Mouse (Mus musculus): ENCODE results near the gene Nyx. TPM values are rescaled to one million over a fixed set of nuclear protein-coding genes. Genes with fewer than 3 reads are reported as not detected.

The Nyx gene
- polyA plus RNA-seq, 1 experiment from 2014 or later: 0.04 TPM

GRCm38 (mm10) chrX:13484447-13484846, 18.5 kb downstream of the Nyx start:
- no peak overlapping the region for H3K4me2 ChIP-seq
- no peak overlapping the region for H3K4me3 ChIP-seq (ENCODE audit: low read depth, low read length)
- H3K27me3 ChIP-seq (ENCODE audit: control insufficient read depth, insufficient read depth, low read length): peaks cover 4% of the 10 kb centered on the region
- no peak overlapping the region for H3K27ac ChIP-seq (ENCODE audit: low read depth, low read length)
- no peaks in the 10 kb centered on the region for H3K36me3 ChIP-seq (ENCODE audit: control insufficient read depth, insufficient read depth, low read length)
- H3K4me1 ChIP-seq (ENCODE audit: control insufficient read depth, insufficient read depth, low read length): no peaks in the 10 kb centered on the region
- H3K9me3 ChIP-seq (ENCODE audit: control insufficient read depth, low read length): no peaks in the 10 kb centered on the region
- no peak for ATAC-seq (ENCODE audit: low FRiP score)
- no peak overlapping the region for H3K9ac ChIP-seq (ENCODE audit: low read length)
- DNase-seq (ENCODE audit: low spot score, missing footprints): no peak

- Histone ChIP-seq H3K27ac (ENCODE audit: low read depth, low read length) (no peak overlapping the region), H3K9ac (ENCODE audit: low read length) (no peak overlapping the region), H3K4me1 (ENCODE audit: control insufficient read depth, insufficient read depth, low read length) (no peaks in the 10 kb centered on the region), H3K36me3 (ENCODE audit: control insufficient read depth, insufficient read depth, low read length) (no peaks in the 10 kb centered on the region), H3K9me3 (ENCODE audit: control insufficient read depth, low read length) (no peaks in the 10 kb centered on the region), H3K27me3 (ENCODE audit: control insufficient read depth, insufficient read depth, low read length) (peaks cover 4% of the 10 kb centered on the region), H3K4me2 (no peak overlapping the region), H3K4me3 (ENCODE audit: low read depth, low read length) (no peak overlapping the region)
- DNase-seq (ENCODE audit: low spot score, missing footprints) (no peak), ATAC-seq (ENCODE audit: low FRiP score) (no peak)
- 84% methylated on average over 3 of the region's 3 CpGs for WGBS
These were observed 23.1 kb downstream of the Nyx start for GRCm38 (mm10) chrX:13489001-13489400.

GRCm38 (mm10) chrX:13489761-13490160, 23.9 kb downstream of the Nyx start:
- H3K9ac ChIP-seq (ENCODE audit: low read length): no peak overlapping the region
- H3K9me3 ChIP-seq (ENCODE audit: control insufficient read depth, low read length): no peaks in the 10 kb centered on the region
- ATAC-seq (ENCODE audit: low FRiP score): no peak
- H3K4me3 ChIP-seq (ENCODE audit: low read depth, low read length): no peak overlapping the region
- no peak overlapping the region for H3K4me2 ChIP-seq
- no peaks in the 10 kb centered on the region for H3K36me3 ChIP-seq (ENCODE audit: control insufficient read depth, insufficient read depth, low read length)
- WGBS: 80% methylated on average over 1 of the region's 1 CpGs
- no peak overlapping the region for H3K27ac ChIP-seq (ENCODE audit: low read depth, low read length)
- no peaks in the 10 kb centered on the region for H3K4me1 ChIP-seq (ENCODE audit: control insufficient read depth, insufficient read depth, low read length)
- DNase-seq (ENCODE audit: low spot score, missing footprints): no peak
- H3K27me3 ChIP-seq (ENCODE audit: control insufficient read depth, insufficient read depth, low read length): peaks cover 4% of the 10 kb centered on the region

GRCm38 (mm10) chrX:13490941-13491340, 25.0 kb downstream of the Nyx start:
- no peak for DNase-seq (ENCODE audit: low spot score, missing footprints)
- Histone ChIP-seq H3K4me3 (ENCODE audit: low read depth, low read length) (no peak overlapping the region), H3K4me1 (ENCODE audit: control insufficient read depth, insufficient read depth, low read length) (no peaks in the 10 kb centered on the region), H3K27ac (ENCODE audit: low read depth, low read length) (no peak overlapping the region), H3K4me2 (no peak overlapping the region), H3K27me3 (ENCODE audit: control insufficient read depth, insufficient read depth, low read length) (peaks cover 4% of the 10 kb centered on the region), H3K36me3 (ENCODE audit: control insufficient read depth, insufficient read depth, low read length) (no peaks in the 10 kb centered on the region), H3K9me3 (ENCODE audit: control insufficient read depth, low read length) (no peaks in the 10 kb centered on the region), H3K9ac (ENCODE audit: low read length) (no peak overlapping the region)
- ATAC-seq (ENCODE audit: low FRiP score): no peak
- WGBS: 86% methylated on average over 3 of the region's 3 CpGs

- no peak for ATAC-seq (ENCODE audit: low FRiP score)
- DNase-seq (ENCODE audit: low spot score, missing footprints): no peak
- H3K27me3 ChIP-seq (ENCODE audit: control insufficient read depth, insufficient read depth, low read length): 0 out of 2 replicates have a peak, but pooled peaks cover 3% of the 10 kb centered on the region
These were observed 27.0 kb downstream of the Nyx start for GRCm38 (mm10) chrX:13492922-13493321.

GRCm38 (mm10) chrX:13494892-13495703, 29.2 kb downstream of the Nyx start:
- H3K4me2 ChIP-seq: no peak overlapping the region
- H3K36me3 ChIP-seq (ENCODE audit: control insufficient read depth, insufficient read depth, low read length): no peaks in the 10 kb centered on the region
- DNase-seq (ENCODE audit: low spot score, missing footprints) (no peak), ATAC-seq (ENCODE audit: low FRiP score) (no peak)
- H3K27me3 ChIP-seq (ENCODE audit: control insufficient read depth, insufficient read depth, low read length): 0 out of 2 replicates have a peak, but pooled peaks cover 3% of the 10 kb centered on the region
- no peaks in the 10 kb centered on the region for H3K4me1 ChIP-seq (ENCODE audit: control insufficient read depth, insufficient read depth, low read length)
- 86% methylated on average over 8 of the region's 8 CpGs for WGBS
- no peaks in the 10 kb centered on the region for H3K9me3 ChIP-seq (ENCODE audit: control insufficient read depth, low read length)
- H3K9ac ChIP-seq (ENCODE audit: low read length): no peak overlapping the region
- no peak overlapping the region for H3K4me3 ChIP-seq (ENCODE audit: low read depth, low read length)
- H3K27ac ChIP-seq (ENCODE audit: low read depth, low read length): no peak overlapping the region

More at GRCm38 (mm10) chrX:13492922-13493321, 27.0 kb downstream of the Nyx start:
- Histone ChIP-seq H3K4me1 (ENCODE audit: control insufficient read depth, insufficient read depth, low read length) (no peaks in the 10 kb centered on the region), H3K9me3 (ENCODE audit: control insufficient read depth, low read length) (no peaks in the 10 kb centered on the region), H3K36me3 (ENCODE audit: control insufficient read depth, insufficient read depth, low read length) (no peaks in the 10 kb centered on the region), H3K27ac (ENCODE audit: low read depth, low read length) (no peak overlapping the region), H3K4me3 (ENCODE audit: low read depth, low read length) (no peak overlapping the region), H3K9ac (ENCODE audit: low read length) (no peak overlapping the region), H3K4me2 (no peak overlapping the region)

GRCm38 (mm10) chrX:13500284-13500683, 34.4 kb downstream of the Nyx start:
- Histone ChIP-seq H3K9ac (ENCODE audit: low read length) (no peak overlapping the region), H3K4me3 (ENCODE audit: low read depth, low read length) (no peak overlapping the region), H3K27ac (ENCODE audit: low read depth, low read length) (no peak overlapping the region), H3K27me3 (ENCODE audit: control insufficient read depth, insufficient read depth, low read length) (0 out of 2 replicates have a peak, but pooled peaks cover under 1% of the 10 kb centered on the region), H3K4me1 (ENCODE audit: control insufficient read depth, insufficient read depth, low read length) (no peaks in the 10 kb centered on the region), H3K4me2 (no peak overlapping the region), H3K9me3 (ENCODE audit: control insufficient read depth, low read length) (no peaks in the 10 kb centered on the region), H3K36me3 (ENCODE audit: control insufficient read depth, insufficient read depth, low read length) (no peaks in the 10 kb centered on the region)
- no peak for ATAC-seq (ENCODE audit: low FRiP score)
- no peak for DNase-seq (ENCODE audit: low spot score, missing footprints)
- WGBS: 88% methylated on average over 4 of the region's 4 CpGs

- Histone ChIP-seq H3K4me2 (no peak overlapping the region), H3K9ac (ENCODE audit: low read length) (no peak overlapping the region), H3K4me1 (ENCODE audit: control insufficient read depth, insufficient read depth, low read length) (no peaks in the 10 kb centered on the region), H3K4me3 (ENCODE audit: low read depth, low read length) (no peak overlapping the region), H3K9me3 (ENCODE audit: control insufficient read depth, low read length) (no peaks in the 10 kb centered on the region), H3K36me3 (ENCODE audit: control insufficient read depth, insufficient read depth, low read length) (no peaks in the 10 kb centered on the region), H3K27me3 (ENCODE audit: control insufficient read depth, insufficient read depth, low read length) (no peaks in the 10 kb centered on the region), H3K27ac (ENCODE audit: low read depth, low read length) (no peak overlapping the region)
- WGBS: 66% methylated on average over 7 of the region's 7 CpGs
- DNase-seq (ENCODE audit: low spot score, missing footprints): no peak
- ATAC-seq (ENCODE audit: low FRiP score): no peak
These were observed 37.0 kb downstream of the Nyx start for GRCm38 (mm10) chrX:13502862-13503375.

- 86% methylated on average over 7 of the region's 7 CpGs for WGBS
- Histone ChIP-seq H3K27me3 (ENCODE audit: control insufficient read depth, insufficient read depth, low read length) (no peaks in the 10 kb centered on the region), H3K36me3 (ENCODE audit: control insufficient read depth, insufficient read depth, low read length) (no peaks in the 10 kb centered on the region), H3K4me2 (no peak overlapping the region), H3K27ac (ENCODE audit: low read depth, low read length) (no peak overlapping the region), H3K9me3 (ENCODE audit: control insufficient read depth, low read length) (no peaks in the 10 kb centered on the region), H3K9ac (ENCODE audit: low read length) (no peak overlapping the region), H3K4me3 (ENCODE audit: low read depth, low read length) (no peak overlapping the region), H3K4me1 (ENCODE audit: control insufficient read depth, insufficient read depth, low read length) (no peaks in the 10 kb centered on the region)
- DNase-seq (ENCODE audit: low spot score, missing footprints) (no peak), ATAC-seq (ENCODE audit: low FRiP score) (no peak)
These were observed 38.5 kb downstream of the Nyx start for GRCm38 (mm10) chrX:13504389-13504788.
